Mouse (Mus musculus) bone marrow macrophage, adult 2 months (primary cell): ENCODE measurements around the gene H1fnt.

Experiments
- CTCF ChIP-seq: IDR thresholded peaks from 2 replicates; pipeline ENCODE4 v1.5.1; 2012; ENCODE audit warnings: low read depth, mild to moderate bottlenecking, low read length, moderate library complexity
- POLR2A ChIP-seq: IDR thresholded peaks from 2 replicates; pipeline ENCODE4 v1.6.1; 2012; ENCODE audit warnings: mild to moderate bottlenecking, low read depth, low read length, borderline replicate concordance

DNA sequence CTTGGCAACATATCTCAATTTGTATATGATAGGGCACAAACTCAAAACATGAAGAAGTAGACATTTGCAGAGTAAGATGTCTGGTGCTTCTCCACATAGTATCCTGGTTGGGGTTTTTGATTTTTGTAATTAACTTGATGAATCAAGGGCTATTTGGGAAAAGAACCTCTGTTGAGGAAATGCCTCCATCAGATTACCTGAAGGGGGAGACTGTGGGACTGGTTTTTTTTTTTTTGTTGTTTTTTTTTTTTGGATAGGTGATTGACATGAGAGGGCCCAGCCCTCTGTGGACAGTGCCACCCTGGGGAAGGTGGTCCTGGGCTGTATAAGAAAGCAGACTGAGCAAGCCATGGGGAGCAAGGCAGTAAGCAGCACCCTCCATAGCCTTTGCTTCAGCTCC is 34.7 kb downstream of the H1fnt start:
- no peak for TF ChIP-seq CTCF
- TF ChIP-seq POLR2A: no peak
